Mouse (Mus musculus): ENCODE data around the gene Srd5a3.

Srd5a3 gene

DNA sequence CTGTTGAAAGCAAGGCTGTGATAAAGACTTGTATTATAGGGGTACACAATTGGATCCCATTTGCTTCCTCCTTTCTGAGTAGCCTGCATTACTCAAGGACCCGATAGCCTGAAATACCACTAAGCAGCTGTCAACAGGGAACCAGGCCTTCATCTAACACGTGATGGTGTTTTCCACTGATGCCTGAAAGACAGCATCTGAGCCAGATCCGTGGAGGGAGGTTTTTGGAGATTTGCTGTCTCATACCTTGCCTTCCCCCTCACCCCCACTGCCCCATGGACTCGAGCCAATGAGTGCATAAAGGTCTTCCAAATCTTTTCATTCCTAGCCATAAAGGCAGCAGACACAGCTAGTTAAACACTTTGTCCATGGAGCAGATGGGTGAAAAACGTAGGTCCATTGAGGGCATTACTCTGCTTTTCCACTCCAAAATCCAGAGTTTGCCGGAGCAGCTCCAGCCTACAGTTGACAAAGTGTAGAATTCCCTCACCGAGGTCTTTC lies 850 bp upstream of the Srd5a3 start:
- TF ChIP-seq GATA4 (IDR thresholded peaks at IDR 0.05; ENCODE audit: insufficient replicate concordance, low read length): no peak

GRCm38 (mm10) chr5:76140730-76141066 lies 627 bp downstream of the Srd5a3 start:
- TF ChIP-seq GATA4 (IDR thresholded peaks at IDR 0.05; ENCODE audit: insufficient replicate concordance, low read length): no peak

DNA sequence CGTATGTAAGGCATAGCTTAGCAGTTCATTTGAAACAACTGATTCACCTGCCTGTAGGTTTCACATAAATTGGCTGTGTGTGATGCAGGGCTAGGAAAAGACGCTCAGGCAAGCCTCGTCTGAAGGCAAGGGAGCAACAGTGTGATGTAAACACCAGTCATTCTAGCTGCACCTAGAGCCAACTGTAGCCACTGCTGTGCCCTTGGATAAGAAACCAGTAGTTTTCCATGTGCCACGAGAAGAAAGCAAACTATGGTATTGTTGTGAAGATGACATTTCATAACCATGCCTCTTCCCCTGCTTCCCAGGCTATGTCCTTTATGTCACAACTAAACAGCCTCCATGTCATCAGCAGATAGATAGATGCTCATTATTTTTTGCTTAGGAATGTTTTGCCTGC lies 3.3 kb downstream of the Srd5a3 start:
- TF ChIP-seq GATA4 (IDR thresholded peaks at IDR 0.05; ENCODE audit: insufficient replicate concordance, low read length): no peak

- no peak for TF ChIP-seq GATA4 (IDR thresholded peaks at IDR 0.05; ENCODE audit: insufficient replicate concordance, low read length)
Measured at GRCm38 (mm10) chr5:76146401-76146800, 6.3 kb downstream of the Srd5a3 start.

- no peak for TF ChIP-seq GATA4 (IDR thresholded peaks at IDR 0.05; ENCODE audit: insufficient replicate concordance, low read length)
Measured at GRCm38 (mm10) chr5:76149436-76149835, 9.4 kb downstream of the Srd5a3 start.

DNA sequence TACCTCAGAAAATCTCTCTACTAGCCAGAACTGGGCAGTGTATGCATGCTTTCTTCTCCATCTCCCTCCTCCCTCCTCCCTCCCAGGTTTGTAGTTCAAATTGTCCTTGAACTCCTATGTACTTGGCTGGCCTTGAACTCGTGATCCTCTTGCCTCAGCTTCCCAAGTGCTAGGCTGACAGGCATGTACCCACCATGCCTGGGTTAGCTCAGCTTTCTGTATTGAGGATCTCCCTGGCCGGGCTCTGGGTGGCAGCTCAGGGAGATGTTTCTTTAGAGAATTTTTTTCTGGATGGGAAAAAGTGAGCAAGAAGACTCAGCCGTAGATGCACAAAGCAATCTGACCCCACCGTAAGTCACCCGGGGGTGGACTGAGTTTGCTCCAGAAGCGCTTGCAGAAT lies 12.9 kb downstream of the Srd5a3 start:
- TF ChIP-seq GATA4 (IDR thresholded peaks at IDR 0.05; ENCODE audit: insufficient replicate concordance, low read length): no peak

- TF ChIP-seq GATA4 (IDR thresholded peaks at IDR 0.05; ENCODE audit: insufficient replicate concordance, low read length): no peak
Measured at GRCm38 (mm10) chr5:76153430-76153829, 13.4 kb downstream of the Srd5a3 start.

- no peak for TF ChIP-seq GATA4 (IDR thresholded peaks at IDR 0.05; ENCODE audit: insufficient replicate concordance, low read length)
Measured at GRCm38 (mm10) chr5:76154434-76155165, 14.5 kb downstream of the Srd5a3 start.

- TF ChIP-seq GATA4 (IDR thresholded peaks at IDR 0.05; ENCODE audit: insufficient replicate concordance, low read length): no peak
Measured at GRCm38 (mm10) chr5:76159555-76159954, 19.5 kb downstream of the Srd5a3 start.

DNA sequence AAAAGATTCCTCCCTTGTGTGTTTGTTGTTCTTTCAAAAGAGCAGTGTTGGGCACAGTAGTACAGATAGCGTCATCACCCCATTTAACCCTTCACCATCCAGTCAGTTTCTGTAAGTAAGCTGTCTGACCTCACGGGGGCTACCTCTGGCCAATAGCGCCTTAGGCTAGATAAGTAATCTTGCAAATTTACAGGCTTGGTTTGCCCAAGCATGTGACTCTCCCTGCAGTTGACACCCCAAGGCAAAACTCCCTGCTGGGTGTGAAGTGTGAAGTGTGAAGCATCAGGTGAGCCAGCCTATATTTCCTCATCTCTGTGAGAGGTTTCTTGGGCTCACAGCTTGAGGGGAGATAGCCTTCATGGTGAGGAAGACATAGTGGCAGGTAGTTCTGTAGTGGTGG lies 20.0 kb downstream of the Srd5a3 start:
- TF ChIP-seq GATA4 (IDR thresholded peaks at IDR 0.05; ENCODE audit: insufficient replicate concordance, low read length): no peak

GRCm38 (mm10) chr5:76161491-76161890 lies 21.4 kb downstream of the Srd5a3 start:
- no peak for TF ChIP-seq GATA4 (IDR thresholded peaks at IDR 0.05; ENCODE audit: insufficient replicate concordance, low read length)

GRCm38 (mm10) chr5:76162926-76163325 lies 22.9 kb downstream of the Srd5a3 start:
- no peak for TF ChIP-seq GATA4 (IDR thresholded peaks at IDR 0.05; ENCODE audit: insufficient replicate concordance, low read length)

- TF ChIP-seq GATA4 (IDR thresholded peaks at IDR 0.05; ENCODE audit: insufficient replicate concordance, low read length): no peak
Measured at GRCm38 (mm10) chr5:76163828-76164390, 23.8 kb downstream of the Srd5a3 start.

DNA sequence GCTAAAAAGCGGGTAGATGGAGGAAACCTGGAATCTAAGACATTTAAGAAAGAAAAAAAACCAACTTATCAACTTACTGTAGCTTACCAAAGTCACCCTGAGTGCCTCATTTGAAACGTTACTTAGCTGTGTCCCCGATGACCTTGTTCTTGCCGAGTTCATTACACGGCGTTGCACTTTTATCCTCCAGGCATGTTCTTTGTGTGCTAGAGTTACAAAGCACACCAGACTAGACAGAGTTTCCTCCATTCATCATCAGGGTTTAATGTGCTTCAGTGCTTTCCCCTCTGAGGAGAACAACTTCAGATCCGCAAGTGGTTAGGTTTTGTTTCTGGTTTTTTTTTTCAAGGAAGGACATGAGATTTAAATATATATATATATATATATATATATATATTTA lies 24.8 kb downstream of the Srd5a3 start:
- no peak for TF ChIP-seq GATA4 (IDR thresholded peaks at IDR 0.05; ENCODE audit: insufficient replicate concordance, low read length)

DNA sequence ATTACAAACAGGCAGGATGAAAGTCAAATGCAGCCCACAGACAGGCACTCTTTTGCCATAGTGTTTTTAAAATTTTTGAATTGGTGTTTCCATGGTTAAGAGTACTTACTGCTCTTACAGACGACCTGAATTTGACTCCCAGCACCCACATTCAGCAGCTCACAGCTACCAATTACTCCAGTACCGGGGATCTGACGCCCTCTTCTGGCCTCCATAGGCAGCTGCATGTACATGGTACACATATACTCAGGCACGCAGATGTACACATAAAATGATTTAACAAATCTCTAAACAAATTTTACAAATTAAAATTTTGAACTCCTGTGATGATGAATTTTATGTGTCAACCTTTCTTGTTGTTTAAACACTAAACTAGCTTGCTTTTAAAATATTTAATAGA lies 30.5 kb downstream of the Srd5a3 start:
- no peak for TF ChIP-seq GATA4 (IDR thresholded peaks at IDR 0.05; ENCODE audit: insufficient replicate concordance, low read length)

DNA sequence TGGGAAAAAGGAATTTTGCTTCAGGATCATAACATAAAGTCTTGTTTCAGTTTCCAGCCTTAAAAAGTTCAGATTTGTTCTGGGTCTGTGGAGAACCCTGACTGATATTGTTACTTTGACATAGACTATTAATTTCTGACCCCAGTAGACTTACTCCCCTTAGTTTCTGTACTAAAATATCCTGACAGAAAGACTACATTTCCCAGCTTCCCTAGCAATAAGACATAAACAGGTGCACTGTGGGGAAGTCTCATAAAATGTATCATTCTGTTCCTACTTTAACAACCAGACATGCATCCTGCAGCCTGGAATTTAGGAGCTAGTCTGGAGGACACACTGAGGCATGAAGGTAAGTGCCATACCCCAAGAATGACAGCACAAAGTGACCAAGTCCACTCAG lies 31.0 kb downstream of the Srd5a3 start:
- no peak for TF ChIP-seq GATA4 (IDR thresholded peaks at IDR 0.05; ENCODE audit: insufficient replicate concordance, low read length)

DNA sequence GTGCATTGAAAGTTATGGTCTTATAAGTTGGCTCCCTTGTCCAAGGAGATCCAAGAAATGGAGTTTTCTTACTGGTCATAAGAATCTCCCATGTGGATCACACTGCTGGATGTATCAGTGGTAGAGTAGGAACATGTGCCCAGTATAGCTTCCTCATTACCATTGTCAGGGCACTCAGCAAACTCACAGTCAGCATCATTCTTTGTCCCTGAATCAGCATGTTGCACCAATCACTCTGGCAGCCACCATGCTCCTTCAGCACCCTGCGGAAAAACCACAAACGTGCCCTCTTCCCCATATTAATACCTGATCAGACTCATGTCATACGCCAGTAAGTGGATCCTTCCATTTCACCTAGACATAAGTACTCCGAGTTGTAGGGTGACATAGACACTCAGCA lies 35.0 kb downstream of the Srd5a3 start:
- TF ChIP-seq GATA4 (IDR thresholded peaks at IDR 0.05; ENCODE audit: insufficient replicate concordance, low read length): no peak
